Mouse (Mus musculus) gastrocnemius, postnatal 10 days (tissue): ENCODE data around the gene Inpp4a. TPM values are rescaled to one million over a fixed set of nuclear protein-coding genes. Genes with fewer than 3 reads are reported as not detected.

Experiments used
- DNase-seq: peaks from one replicate; pipeline ENCODE4 v3.0.0; 2021; ENCODE audit warnings: mixed read lengths
- long read RNA-seq, 2 experiments: library from polyadenylated mRNA; stranded (forward); transcript quantifications; one replicate each; pipeline ENCODE4 v2.0.0; 2021
- total RNA-seq, 2 experiments: library from RNA; stranded (reverse); gene quantifications; 2 replicates each; pipeline ENCODE4 v1.2.3; 2021

Gene Inpp4a
- total RNA-seq = 10 to 100 TPM; 22.1 to 26.2 TPM
- long read RNA-seq, experiment 1, partial matches to known transcripts = 0 of 3 reads
- long read RNA-seq, experiment 1, other reads (novel, unspliced or antisense) = 3 of 3 reads
- long read RNA-seq, experiment 2, partial matches to known transcripts = 0 of 1 reads
- long read RNA-seq, experiment 2, other reads (novel, unspliced or antisense) = 1 of 1 reads

DNA sequence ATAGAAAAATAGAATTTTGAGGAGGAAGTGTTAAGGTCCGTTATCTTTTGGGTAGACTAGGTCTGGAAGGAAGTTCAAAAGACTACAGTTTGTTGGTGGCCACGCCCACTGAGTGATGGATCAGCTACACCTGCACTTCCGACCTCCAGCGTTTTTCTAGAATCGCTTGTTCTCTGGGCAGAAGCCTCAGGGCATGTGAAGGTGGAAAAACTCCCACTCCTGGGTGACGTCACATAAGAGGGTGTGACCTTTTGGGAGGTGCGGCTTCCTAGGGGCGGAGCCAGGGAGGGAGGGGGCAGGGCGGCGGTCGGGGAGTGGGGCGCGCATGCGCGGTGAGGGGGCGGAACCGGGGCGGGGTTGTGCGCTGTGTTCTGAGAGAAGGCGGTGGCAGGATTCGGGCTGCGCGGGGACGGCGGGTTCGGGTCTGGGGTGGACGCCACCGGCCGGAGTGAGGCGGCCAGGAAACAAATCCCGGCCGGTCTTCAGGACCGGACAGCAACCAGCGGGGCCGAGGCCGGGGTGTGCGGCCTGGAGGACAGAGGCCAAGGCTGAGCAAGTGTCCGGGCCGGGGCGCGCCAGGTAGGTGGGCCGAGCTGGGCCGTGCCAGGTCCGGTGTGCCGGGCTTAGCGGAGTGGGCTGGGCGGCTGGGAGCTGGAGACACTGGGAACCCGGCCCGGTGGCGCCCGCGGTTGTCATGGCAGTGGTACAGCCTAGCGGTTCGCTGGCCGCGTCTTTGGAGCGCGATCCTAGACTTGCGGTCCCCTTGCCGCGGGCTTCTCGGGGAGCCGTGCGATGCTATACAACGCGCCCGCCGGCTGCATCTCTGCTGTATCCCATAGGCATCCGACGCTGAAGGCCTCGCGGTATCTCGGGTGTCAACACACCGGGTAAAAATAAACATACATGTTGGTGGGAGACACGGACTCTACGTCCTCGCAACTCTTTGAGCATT, at the start of gene Inpp4a:
TSS of gene Inpp4a (plus strand) at position 326 of the 952 bp plus-strand sequence.
- DNase-seq = peak; percentile 99

DNA sequence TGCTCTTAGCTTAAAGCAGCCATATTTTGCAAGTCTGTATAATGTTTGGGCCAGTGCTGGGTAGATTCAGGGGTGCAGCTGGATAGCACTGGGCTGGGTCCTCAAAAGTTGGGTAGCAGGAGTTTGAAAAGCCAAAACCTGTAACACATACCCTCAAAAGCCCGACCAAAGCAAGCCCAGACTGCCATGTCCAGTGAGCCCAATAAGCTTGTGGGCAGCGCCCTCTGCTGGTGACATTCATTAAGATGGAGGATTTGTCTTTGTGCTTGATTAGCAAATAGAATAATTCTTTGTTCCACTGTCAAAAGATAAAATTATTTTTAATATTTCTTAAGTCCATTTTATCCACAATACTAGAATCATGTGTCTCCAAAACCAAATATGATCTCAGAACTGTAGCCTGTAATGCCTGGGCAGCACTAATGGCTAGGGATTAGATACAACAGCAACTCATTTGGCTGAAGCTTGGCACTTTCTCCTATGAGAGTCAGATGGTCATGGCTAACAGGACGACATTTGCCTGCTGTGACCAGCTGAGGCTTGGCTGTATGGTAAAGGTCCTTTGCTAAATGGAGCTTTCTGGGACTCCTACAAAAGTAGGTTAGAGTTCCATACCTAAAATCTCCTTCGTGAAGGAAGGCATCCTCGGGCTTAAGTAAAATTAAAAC, 48.9 kb upstream of the Inpp4a start:
- peak; percentile 90 for DNase-seq

DNA sequence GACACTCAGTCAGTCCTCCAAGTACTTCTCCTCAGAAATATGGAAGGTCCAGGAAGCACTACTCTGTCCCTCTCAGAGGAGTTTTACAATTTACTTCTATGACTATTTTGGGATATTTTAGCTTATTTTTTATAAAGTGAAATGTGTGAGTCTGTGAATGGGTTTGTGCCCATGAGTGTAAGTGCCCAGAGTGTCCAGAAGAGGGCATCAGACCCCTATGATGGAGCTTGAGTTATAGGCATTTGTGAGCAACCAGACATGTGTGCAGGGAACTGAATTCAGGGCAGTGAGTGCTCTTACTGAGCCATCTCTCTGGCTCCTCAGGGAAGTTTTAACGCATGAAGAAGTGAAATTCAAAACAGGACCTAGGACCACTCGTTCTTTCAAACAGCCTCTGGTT, 41.2 kb upstream of the Inpp4a start:
- no peak for DNase-seq

DNA sequence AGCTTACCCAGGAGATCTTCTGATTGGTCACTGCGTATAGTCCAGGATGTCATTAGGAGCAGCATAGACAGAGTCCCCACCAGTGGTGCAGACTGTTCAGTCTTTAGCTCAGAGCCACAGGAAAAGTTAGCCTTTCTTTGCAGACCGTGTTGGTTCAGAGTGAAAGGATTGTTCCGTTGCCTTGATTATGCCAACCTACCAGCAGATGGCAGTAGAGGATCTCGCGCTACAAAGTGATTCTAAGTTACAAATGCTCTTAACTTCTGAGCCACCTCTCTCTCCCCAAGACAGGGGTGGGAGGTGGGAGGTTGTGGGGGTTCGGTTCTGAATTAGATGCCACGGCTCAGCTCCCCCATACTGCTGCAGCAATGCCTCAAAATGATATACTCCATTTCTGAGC, 27.2 kb upstream of the Inpp4a start:
- peak; percentile 44 for DNase-seq

DNA sequence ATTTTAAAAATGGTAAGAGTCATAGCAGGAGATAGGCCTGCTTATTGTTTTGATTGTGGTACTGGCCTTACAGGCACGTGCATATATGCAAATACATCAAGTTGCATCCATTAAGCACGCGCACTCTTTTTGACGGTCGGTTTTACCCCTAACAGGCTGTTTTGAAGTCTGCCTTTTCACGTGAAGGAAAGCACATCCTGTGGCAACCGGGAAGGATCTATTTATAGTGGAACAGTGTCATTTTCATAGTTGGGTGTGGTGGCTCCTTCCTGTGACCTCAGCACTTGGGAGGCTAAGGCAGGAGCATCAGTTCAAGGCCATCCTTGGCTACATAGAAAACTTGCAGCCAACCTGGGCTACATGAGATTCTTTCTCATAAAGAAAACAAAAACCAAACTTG, 13.1 kb upstream of the Inpp4a start:
- no peak for DNase-seq

DNA sequence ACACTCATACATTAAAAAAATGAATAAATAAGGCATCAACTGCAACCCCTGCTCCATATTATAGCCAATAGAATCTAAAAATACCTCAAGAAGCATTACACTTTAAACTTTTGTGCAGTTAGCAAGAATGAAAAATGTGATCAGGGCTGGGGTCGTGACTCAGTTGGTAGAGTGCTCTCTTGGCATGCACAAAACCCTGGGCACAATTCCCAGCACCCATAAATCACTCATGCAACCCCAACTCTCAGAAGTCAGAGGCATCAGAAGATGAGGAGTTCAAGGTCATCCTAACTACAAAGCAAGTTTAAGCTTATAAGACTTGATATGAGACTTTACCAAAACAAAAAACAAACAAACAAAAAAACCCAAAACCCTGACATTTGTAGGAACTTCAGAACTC, 11.9 kb upstream of the Inpp4a start:
- DNase-seq = no peak

DNA sequence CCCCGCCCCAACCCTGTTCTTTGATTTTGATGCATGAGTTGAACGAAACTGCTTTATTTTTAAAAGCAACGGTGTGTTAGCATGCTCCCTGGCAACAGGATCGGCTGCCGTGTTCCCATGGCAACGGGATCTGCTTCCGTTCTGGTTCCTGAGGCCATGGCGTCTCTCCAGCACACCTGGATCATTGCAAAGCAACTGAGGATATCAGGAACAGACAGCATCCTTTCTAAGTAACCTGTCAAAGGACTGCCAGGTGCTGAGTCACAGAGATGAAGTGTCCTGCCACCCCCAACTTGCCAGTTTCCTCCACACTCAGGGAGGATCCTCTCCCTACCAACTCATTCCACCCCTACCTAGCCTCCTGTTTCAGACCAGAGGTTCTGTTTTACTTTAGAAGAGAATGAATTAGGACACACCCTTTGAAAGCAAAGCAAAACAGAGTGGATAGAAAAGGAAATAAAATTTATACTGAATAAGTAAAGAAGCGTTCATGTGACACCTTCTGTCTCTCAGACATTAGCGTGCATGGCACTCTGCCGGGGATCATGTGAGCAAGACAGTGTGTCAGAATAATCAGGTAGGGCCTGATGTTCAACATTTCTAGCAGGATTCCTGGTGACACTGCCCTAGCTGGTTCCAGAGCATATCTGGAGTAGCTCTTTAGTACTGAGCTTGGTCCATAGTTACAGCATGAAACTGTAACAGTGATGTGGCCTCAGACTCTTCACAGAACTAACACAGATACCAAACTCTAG, 11.3 kb upstream of the Inpp4a start:
- DNase-seq = no peak

DNA sequence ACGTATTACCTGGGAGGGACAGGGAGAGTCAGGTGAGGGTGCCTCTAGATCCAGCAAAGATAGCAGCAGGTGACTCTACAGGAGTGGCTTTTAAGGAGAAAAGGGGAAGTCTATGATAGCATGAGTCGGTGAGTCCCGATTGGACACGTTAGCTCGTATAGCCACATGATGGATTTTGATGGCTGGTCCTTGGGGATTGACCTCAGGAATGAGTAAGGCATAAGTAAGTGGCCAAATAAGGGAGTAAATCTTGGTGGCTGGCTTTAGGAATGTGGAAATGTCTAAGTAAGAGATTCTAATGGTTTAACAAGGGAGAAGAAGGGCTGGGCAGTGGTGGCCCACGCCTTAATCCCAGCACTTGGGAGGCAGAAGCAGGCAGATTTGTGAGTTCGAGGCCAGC, 10.7 kb upstream of the Inpp4a start:
- no peak for DNase-seq

DNA sequence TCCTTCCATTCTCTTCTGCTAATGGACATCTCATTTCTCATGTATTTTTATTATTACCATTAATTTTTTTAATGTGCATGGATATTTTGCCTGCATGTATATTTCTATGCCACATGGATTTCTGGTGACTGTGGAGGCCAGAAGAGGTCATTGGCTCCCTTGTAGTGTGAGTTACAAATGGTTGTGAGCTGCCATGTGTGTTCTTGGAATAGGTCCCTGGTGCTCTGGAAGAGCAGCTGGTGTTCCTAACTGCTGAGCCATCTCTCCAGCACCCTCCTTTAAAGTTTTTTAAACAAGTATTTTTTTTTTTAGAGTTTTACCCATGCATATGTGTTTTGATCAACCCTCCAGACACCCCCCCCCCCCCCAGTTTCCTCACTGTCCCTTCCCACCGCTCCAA, 3.3 kb upstream of the Inpp4a start:
- DNase-seq = no peak

DNA sequence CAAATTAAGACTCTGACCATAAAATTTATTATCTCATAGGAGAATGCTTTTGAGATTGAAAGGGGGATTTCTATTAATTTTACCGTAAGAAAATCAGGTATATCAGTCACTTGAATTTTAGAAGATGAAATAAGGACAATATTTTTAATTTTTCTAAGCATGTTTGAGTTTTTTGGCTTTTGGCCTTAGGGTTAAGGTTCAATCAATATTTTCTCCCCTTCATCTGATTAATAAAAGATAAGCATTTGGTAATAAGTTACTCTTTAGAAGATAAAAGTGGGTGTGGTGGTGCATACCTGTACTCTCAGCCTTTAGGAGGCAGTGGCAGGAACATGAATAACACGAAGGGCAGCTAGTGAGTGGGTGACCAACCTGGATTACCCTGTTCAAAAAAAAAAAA, 761 bp upstream of the Inpp4a start:
- no peak for DNase-seq

DNA sequence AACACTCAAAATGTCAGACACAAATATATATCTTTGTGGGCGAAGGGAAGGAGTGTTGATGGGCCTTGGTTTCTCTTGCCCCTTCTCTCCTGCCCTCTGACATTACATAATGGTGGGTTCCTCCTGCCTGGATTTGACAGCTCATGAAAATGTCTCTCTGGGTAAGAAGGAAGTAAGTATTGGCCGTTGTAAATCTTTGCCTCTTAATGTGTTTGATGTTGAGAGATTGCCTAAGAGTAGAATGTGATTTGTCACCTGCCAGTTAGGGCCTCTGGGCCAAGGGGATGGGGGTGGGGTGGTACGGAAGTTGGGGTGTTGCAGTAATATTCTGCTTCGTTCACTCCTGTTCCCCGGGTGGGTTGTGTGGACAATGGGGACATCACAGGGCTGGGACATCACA, 985 bp downstream of the Inpp4a start:
- DNase-seq = no peak

DNA sequence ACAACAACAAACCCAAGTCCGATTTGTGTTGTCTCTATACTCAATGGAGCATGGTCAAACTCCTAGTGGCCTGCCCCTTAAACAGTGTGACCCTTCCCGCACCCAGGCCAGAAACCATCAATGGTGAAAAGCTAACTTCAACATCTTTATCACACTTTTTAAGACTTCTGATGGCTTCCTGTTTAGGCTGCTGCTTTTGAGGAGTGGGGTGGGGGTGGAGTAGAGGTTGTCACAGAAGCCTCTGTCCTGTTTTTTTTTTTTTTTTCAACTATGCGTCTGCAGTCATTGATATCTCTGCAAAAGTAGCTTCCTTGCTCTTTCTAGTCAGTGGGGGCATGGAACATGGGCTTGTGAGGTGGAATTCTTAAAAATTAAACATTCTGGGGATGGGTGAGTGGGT, 3.1 kb downstream of the Inpp4a start:
- no peak for DNase-seq

DNA sequence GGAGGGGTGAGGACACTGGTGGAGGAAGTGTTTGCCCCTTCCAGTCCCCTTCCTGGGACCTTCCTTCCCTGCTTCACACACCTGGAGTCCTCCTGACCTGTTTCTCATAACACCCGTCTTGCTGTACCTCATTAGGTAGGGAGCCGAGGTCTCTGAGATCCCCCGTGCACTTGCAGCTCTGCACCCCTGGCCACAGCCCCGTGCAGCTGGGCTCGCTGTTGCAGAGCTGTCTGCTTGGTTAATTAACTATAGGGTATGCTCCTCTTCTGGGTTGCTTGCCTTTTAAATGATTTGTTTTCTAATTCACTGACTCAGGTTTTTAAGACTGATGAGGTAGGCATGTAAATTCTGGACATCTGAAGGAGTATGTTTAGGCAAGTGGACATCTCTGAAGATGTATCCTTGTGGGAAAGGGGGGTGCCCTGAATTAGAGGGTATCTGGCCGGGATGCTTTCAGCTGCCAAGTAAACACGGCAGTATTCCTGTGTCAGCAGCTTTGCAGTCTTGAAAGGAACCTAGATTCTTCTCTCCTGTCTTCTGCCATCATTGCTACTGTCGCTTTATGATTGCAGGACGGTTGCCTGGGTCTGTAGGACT, 6.1 kb downstream of the Inpp4a start:
- no peak for DNase-seq

DNA sequence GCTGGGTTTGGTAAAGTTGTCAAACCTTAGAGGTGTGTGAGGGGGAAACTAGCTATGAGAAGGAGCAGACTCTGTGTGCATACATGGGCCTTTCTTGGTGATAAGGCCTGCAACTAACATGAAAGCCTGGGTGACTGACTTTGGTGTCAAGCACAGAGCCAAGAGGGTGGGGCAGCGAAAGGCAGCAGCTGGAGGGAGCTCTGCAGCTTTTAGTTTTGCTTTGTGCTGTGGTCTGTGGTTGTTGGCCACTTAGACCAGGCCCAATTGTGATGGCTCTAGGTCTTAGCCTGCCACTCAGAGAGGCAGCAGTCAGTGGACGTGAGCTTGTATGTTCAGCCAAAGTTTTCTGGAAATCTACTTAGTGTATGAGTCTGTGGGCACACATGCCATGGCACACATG, 7.9 kb downstream of the Inpp4a start:
- DNase-seq = no peak

DNA sequence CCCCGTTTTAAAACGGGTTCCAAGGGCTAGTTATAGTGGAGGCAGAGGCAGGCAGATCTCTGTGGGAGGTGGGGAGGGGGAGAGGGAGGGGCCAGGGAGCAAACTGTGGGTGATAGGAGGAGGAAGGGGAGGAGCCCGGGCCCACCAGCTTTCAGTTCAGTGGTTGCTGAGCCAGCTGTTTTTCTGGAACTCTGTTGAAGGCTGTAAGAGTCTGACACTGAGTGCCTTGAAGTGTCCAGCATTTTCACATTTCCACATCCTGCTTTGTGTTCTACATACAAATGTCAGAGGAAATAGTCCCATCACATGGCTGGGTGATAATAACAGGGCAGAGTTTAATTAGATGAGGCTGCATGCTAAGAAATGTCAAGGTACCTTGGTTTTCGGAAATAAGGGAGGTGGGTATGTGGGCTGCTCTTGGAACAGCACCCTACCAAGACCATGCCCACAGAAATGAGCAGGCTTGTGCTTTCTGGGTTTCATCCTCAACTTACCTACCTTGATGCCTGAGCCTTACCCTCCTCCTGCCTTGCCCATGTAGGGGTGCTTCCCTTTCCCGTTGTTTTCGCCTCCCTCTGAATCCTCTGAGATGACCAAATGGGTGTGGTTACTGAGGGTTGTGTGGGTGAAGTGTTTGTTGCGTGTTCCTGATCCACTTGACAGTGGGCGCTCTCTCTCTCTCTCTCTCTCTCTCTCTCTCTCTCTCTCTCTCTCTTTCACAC, 8.5 kb downstream of the Inpp4a start:
- DNase-seq = no peak

DNA sequence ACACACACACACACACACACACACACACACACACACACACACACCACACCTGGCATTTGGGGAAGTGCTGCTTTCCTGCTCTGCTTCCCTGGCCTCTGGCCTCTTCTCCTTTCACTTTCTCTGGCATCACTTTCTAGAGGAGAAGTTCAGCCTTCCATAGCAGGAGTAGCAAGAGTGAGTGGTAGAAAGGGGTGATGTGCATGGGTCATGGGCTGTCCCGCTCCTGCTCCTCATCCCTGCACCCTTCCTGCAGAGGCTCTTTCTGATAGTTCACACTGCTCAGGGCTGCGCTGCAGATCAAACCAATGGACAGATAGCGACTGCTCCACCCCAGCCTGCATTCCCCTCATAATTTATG, 9.1 kb downstream of the Inpp4a start:
- no peak for DNase-seq

DNA sequence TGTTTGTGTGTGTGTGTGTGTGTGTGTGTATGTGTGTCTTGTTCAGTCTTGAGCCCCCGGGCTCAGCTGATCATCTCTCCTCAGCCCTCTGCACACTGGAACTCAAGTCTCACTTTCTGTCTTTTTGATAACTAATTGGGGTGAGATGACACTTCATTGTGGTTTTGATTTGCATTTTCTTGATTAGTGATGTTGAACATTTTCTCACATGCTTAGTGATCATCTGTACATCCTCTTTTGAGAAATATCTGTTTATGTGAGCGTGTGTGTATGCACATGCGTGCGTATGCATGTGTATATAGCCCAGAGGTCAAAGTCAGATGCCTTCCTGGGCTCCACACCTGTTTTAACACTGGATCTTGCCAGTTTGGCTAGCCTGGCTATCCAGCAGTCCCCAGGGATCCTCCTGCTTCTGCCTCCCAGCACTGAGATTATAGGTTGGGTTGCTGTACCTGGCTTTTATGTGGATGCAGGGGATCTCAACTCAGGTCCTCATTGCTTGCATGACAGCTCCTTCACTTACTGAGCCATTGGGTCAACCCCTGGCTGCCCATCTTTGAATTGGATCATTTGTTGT, 10.4 kb downstream of the Inpp4a start:
- DNase-seq = no peak

DNA sequence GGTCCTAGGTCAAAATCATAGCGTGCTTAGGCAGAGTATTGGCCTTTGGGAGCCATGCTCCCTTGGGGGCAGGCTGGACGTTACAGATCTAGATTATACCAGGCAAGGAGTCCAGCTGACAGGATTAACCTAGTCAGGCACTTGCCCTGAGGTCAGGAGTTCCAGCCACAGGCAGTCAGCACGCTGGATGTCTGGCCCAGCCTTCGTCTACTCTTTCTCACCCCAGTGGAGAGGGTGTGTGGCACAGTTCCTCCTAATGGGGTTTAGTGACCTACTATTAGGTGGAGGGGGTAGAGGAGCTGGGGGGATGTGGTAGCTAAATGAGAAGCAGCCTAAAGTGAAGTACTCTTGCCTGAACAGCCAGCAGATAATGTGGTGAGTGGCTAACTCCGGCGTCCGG, 14.7 kb downstream of the Inpp4a start:
- DNase-seq = no peak

DNA sequence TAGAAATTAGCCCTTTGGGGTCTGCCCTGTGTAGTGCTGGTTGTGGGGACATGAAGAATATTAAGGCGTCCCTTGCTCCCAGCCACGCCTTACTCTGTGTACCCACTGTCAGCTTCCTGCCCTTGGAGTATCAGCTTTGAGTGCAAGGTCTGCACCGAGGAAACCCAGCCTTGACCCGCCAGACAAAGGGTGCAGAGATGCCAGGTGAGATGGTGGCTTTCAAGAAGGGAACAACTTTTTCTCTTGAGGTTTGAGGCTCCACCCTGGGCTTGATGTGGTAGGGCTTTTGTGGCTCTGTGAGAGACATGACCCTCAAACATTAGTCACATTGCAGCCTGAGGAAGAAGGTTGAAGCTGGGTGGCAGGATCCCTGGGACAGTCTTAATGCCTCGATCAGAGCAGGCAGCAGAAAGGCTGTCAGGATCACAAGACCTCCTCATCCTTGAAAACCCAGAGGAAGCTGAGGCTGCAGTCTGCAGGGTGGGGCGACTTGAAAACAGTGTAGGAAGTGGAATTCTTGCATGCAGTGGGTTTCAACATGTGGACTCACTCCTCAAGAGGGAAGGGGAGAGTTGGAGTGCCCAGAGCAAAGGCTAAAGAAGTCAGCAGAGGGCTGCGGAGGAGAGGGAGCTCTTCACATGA, 18.1 kb downstream of the Inpp4a start:
- DNase-seq = no peak

DNA sequence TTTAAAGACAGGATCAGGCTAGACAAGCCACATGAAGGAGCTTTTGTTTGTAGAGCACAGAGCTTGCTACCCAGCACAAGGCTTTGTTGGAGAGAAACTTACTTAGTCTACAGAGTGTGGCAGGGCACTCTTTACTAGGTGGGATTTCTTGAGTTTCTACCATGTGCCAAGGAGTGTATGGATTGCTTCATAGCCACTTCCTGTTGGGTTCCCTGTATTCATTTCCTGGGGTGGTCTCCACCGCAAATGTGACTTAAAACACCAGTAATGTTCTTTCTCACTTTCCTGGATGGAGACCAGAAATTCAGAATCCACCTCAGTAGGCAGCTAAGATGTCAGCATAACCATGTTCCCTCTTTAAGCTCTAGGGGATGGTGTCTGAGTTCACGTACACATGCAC, 18.9 kb downstream of the Inpp4a start:
- DNase-seq = no peak

DNA sequence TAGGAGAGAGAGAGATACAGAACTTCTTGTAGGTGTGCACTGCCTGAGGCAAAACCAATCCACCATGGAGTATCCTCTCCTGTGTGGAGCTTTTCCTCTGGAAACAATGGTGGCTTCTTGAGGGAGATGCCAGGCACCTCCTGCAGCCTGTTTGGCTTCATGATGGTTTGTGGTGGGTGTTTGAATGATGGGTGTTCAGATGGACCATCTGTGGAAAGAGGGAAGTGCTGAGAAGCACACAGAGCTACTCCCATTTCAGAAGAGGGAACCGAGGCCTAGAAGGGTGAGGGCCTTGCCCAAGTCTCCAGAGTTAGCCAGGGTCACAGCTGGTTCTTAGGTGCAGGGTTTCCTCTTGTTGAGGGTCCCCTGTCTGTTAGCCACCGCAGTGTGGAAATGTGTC, 23.0 kb downstream of the Inpp4a start:
- DNase-seq = no peak
